Mouse (Mus musculus) adipocyte (in vitro differentiated cells): ENCODE measurements around the gene Ccdc86.

Experiments used
- DNase-seq: peaks from one replicate; pipeline ENCODE4 v3.0.0-alpha.2; 2016; ENCODE audit warnings: low spot score

Ccdc86 gene

GRCm38 (mm10) chr19:10907891-10908290 lies 41.2 kb downstream of the Ccdc86 start:
- peak; percentile 76 for DNase-seq

DNA sequence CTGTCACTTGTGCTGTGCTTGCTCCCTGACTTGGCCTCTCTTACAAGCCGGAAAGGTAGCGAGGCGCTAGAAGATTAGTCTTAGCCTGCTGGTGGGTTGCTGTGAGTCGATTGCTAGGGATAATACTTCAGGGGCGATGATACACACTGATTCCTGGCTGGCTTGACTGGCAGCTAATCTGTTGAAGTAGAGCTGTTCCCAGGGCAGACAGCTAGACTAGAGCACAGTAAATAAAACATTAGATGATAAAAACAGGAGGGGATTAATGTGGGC lies 43.4 kb downstream of the Ccdc86 start:
- DNase-seq = no peak

DNA sequence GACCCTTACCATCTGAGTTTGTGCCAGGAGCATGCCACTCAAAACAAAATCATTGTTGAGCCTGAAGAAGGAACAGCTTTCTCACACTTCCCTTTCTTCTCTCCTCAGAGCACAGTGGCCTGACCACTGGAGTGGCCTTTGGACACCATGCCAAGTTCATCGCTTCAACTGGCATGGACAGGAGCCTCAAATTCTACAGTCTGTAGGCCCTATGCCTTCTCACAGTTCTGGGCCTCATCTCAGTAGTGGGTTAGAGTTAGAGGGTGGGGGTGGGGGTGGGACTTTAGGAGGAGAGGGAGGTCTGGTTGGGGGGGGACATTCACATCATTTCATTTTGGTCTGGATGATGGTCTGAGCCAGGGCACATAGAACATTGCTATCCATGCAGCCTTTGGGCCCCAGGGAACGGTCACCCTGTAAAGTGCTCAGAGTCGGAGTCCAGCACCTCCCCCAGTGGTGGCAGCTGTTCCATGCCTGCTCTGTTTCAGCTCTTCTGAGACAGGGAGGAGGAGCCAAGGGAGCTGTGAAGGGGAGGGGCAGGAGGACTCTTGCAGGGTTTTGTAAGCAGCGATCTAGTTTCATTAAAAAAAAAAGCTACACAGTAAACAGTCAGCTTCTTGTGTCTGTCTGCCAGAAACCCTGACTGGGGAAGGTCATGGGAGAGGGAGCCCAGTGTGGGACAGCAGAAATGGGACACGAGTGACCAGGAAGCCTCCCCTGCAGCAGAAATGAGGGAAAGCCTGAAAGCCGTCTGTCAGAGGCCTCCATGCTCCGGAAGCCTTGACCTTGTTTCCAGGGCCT lies 43.9 kb downstream of the Ccdc86 start:
- DNase-seq = peak; percentile 95

- DNase-seq = no peak
These were observed 44.6 kb downstream of the Ccdc86 start for GRCm38 (mm10) chr19:10904512-10904911.

GRCm38 (mm10) chr19:10901046-10901445 lies 48.0 kb downstream of the Ccdc86 start:
- no peak for DNase-seq

- no peak for DNase-seq
These were observed 48.8 kb downstream of the Ccdc86 start for GRCm38 (mm10) chr19:10900315-10900714.

GRCm38 (mm10) chr19:10897491-10897890 lies 51.6 kb downstream of the Ccdc86 start:
- DNase-seq = no peak

- DNase-seq = no peak
These were observed 52.2 kb downstream of the Ccdc86 start for GRCm38 (mm10) chr19:10896849-10897248.

GRCm38 (mm10) chr19:10895708-10896107 lies 53.4 kb downstream of the Ccdc86 start:
- DNase-seq = peak; percentile 64

- DNase-seq = peak; percentile 99
These were observed 54.0 kb downstream of the Ccdc86 start, which contains the start of gene Prpf19 for GRCm38 (mm10) chr19:10895016-10895528. Gene Prpf19, plus strand, starts transcription at chr19:10895231.

GRCm38 (mm10) chr19:10892201-10892600 lies 56.9 kb downstream of the Ccdc86 start:
- no peak for DNase-seq
